Comparison of ENCODE assay signal across 14 mouse cellular contexts in the genomic region with DNA sequence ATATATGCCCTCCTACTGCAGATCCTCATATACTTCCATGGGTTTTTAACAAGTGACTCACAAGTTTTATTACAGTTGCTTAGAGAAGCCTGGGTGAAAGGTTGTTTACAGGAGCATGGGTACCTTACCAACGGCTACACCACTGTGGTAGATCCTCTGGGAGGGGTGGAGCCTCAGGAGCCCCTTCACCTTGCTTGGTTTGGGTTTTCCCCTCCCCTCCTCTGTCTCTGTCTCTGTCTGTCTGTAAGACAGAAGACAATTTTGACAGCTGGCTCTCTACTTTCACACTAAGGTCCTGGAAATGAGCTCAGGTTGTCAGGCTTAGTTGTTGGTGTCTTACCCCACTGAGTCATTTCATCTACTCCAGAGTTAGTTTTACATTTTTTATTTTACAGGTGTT.
"Had no signal": no experiment of that assay in that cellular context is flagged by ENCODE, and none has a peak within 500 bp of the region (broad histone marks: within the 10 kb centered on the region; RNA-seq: fewer than 3 reads in every experiment).

No protein-coding gene starts in this region.

- H3K4me3 ChIP-seq: left cerebral cortex, adult 2 months; limb, embryonic 15.5 days; liver, embryonic 12.5 days; midbrain, embryonic 10.5 days; myocyte had no signal

- DNase-seq: kidney, adult 11 months; kidney, postnatal 10 days; lung, embryonic 14.5 days; lung, postnatal 10 days; lung, postnatal 4 days; midbrain, embryonic 14.5 days; right cerebral cortex, adult 18-20 months; thymus, adult 18-20 months; thymus, postnatal 36 days had no signal

- H3K27me3 ChIP-seq: limb, embryonic 15.5 days; liver, embryonic 12.5 days had no signal

- H3K4me1 ChIP-seq: limb, embryonic 15.5 days; liver, embryonic 12.5 days; midbrain, embryonic 10.5 days had no signal

- H3K27ac ChIP-seq: left cerebral cortex, adult 2 months; limb, embryonic 15.5 days; liver, embryonic 12.5 days; midbrain, embryonic 10.5 days had no signal

- H3K9me3 ChIP-seq: limb, embryonic 15.5 days; liver, embryonic 12.5 days; midbrain, embryonic 10.5 days had no signal
